Mouse (Mus musculus): ENCODE data around the gene Pibf1. TPM values are rescaled to one million over a fixed set of nuclear protein-coding genes. Genes with fewer than 3 reads are reported as not detected.

The Pibf1 gene
- polyA plus RNA-seq (2012; rRNA removed) = 7.8 and 8.2 TPM in 2 replicates

DNA sequence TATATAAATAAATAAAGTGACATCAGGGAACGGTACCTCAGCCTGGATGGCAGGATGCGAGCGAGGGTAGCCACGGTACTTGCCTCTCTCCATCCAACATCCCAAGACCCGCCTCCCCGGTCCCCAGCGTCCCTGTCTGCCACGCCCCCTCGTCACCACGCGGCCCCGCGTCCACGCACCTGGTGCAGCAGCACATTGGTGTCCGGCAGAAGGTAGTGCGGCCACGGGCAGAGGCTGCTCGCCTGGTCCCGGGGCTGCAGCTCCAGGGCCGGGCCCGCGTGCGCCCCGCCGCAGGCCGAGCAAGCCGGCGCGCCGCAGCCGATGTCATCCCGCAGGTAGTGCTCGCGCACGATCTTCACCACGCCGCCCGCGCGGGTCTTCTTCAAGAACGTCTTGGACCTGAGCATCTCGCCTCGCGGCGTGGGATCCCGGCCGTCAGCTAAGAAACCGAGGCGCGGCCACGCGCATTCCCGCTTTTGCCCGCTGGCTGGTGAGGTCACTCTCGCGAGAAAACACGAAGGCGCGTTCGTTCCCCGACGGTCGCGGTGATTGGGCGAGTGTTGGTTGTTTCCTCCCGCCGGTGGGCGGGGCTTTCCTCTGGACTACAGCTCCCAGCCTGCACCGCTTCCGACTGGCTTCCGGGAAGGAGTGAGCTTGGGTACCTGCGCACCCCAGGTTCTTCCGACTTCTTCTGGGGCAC lies at the start of gene Pibf1, which contains the start of gene Dis3:
Gene Pibf1, plus strand, starts transcription at position 158 of the 700 bp plus-strand sequence.
Gene Dis3, minus strand, starts transcription at position 504 of the 700 bp plus-strand sequence.
- DNase-seq (ENCODE audit: low spot score) = peak; percentile 94

GRCm38 (mm10) chr14:99058959-99059586 lies 40.2 kb upstream of the Pibf1 start:
- DNase-seq (ENCODE audit: low spot score) = no peak

DNA sequence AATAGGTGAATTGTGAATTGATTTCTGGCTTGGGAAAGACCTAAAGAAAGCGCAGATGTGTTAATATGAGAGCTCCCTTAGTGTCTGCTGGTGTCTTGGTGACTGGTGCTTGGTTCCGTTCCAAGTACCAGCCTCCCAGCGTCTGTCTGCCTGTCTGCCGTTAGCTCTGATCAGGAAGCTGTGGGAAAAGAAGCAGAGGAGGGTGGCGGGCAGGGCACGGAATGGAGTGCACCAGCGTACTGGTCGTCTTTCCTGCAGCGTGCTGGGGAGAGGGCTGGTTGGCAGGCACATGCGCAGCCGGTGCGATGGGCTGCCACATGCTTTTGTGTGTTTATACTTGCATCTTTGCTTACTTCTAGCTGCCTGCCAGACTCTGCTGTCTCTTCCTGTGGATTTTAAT lies 38.6 kb upstream of the Pibf1 start:
- no peak for DNase-seq (ENCODE audit: low spot score)

DNA sequence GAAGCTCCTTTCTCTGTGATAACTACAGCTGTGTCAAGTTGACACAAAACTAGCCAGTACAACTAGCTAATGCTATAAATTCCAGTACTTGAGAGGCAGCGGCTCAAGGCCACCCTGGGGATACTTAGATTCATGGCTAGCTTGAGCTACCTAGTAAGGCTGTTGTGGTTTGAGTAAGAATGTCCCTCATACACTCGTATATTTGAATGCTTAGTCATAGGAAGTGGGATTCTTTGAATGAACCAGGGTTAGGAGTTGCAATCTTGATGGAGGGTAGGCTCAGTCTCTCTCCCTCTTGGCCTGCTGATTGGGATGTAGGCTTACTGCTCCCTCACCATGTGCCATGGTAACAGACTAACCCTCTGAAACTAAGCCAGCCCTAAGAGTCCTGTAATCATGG lies 36.1 kb upstream of the Pibf1 start:
- no peak for DNase-seq (ENCODE audit: low spot score)

DNA sequence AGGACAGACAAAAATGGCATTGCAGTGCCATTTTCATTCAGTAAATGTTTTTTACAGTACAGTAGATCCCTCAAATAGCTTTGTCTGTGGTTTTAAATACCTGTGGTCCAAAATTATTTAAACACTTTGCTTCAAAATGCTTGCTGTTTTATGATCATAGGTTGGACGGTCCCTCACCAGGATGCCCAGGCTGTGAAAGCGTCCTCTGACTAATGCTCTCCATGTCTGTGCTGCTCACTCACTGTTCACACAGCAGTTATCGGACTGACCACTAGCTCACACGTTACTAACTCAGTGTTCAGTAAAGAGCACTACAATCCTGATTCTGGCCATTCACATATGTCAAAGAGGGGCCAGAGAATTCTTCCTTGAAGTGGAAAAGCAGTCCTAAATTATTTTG lies 28.1 kb upstream of the Pibf1 start:
- DNase-seq (ENCODE audit: low spot score) = no peak

DNA sequence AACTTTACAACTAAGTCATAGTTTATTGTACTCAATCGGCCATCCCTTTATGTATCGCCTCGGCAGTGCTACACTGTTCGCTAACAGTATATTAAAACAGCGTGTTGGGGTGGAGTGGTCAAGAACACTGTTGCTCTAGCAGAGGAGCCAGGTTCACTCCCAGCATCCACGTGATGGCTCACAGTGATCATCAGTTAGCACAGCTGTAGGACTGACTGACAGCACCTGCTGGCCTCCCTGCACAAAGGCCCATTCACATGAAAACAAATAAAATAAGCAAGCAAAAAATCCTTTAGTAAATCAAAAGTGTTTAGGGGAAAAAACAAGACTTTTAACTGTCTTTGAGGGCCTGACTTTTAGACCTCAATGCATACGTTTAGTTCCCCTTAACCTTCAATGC lies 10.3 kb upstream of the Pibf1 start:
- no peak for DNase-seq (ENCODE audit: low spot score)

- no peak for DNase-seq (ENCODE audit: low spot score)
Measured at GRCm38 (mm10) chr14:99099967-99100587, 853 bp downstream of the Pibf1 start.

- DNase-seq (ENCODE audit: low spot score) = no peak
Measured at GRCm38 (mm10) chr14:99103050-99103449, 3.8 kb downstream of the Pibf1 start.

DNA sequence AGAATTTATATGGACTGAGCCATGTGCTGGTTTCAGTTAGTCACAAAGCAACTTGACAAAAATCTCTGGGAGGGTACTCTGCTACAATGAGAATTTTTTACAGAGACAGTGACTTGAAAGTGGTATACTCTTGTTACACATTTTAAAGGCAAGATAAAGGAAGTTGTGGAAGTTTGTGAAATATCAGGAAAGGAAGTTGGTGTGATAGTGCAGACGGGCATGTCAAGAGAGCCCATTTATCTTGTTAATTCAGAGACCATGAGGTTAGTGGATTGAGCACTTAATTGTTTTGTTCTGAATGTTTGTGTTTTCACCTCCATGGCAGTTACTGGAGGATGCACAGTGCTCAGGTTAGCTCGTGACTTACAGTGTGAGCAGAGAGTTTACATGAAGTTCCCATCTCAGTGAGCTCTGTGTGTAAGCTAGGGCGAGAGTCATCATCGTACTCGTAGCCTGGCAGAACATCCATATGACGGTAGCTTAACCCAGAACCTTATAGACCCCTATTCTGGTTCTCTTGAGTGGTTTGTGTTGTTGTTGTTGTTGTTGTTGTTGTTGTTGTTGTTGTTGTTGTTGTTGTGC lies 5.4 kb downstream of the Pibf1 start:
- no peak for DNase-seq (ENCODE audit: low spot score)

- DNase-seq (ENCODE audit: low spot score) = no peak
Measured at GRCm38 (mm10) chr14:99106671-99107070, 7.4 kb downstream of the Pibf1 start.

- DNase-seq (ENCODE audit: low spot score) = no peak
Measured at GRCm38 (mm10) chr14:99107631-99108187, 8.5 kb downstream of the Pibf1 start.

- no peak for DNase-seq (ENCODE audit: low spot score)
Measured at GRCm38 (mm10) chr14:99108762-99109161, 9.5 kb downstream of the Pibf1 start.

- DNase-seq (ENCODE audit: low spot score) = no peak
Measured at GRCm38 (mm10) chr14:99117576-99117975, 18.4 kb downstream of the Pibf1 start.

DNA sequence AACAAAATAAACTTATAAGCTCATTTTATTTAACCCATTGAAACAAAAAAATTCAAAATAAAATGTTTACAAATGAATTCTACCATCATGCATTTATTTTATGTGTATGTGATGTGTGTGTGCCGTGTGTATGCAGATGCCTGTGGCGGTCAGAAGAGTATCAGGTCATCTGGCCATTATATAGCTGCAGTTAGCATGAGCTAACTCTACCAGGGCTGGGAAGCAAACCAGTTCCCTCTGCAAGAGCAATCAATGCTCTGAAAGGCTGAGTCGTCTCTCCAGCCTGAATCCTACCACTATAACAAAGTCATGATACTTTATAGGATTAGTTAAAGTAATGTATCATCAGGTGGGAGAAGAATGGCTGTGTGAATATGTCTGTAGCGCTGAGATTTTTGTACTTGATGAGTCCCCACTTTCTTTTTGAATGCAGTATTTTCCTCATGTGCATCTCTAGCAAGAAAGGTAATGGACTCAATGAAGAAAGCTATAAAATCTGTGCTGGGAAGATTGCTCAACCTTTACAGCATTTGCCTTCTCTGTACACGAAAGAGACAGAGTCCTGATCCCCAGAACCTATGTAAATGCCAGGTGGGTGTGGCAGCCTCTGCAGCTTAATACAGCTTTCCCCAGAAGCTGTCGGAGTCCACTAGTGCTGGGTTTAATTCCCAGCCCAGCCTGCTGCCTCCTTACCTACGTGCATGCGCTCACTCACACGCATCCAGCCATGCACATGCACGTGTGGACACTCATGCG lies 22.5 kb downstream of the Pibf1 start:
- no peak for DNase-seq (ENCODE audit: low spot score)

GRCm38 (mm10) chr14:99124076-99124475 lies 24.9 kb downstream of the Pibf1 start:
- no peak for DNase-seq (ENCODE audit: low spot score)

DNA sequence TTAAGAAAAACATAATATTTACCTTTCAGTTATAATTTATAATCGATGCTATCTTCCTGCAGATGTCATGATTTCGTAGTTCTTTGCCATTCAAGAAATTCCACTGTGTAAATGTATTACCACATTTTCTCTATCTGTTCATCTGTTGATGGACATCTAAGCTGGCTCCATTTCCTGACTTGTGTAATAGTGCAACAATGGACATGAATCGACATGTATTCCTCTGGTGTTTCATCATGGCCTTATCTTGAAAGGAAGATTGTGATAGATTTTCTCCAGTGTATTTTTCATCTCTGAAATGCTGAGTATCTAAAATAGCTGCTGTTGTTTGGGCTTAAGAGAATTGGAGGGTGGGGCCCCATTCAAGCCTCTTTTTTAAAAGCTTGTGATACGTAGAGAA lies 27.5 kb downstream of the Pibf1 start:
- no peak for DNase-seq (ENCODE audit: low spot score)

DNA sequence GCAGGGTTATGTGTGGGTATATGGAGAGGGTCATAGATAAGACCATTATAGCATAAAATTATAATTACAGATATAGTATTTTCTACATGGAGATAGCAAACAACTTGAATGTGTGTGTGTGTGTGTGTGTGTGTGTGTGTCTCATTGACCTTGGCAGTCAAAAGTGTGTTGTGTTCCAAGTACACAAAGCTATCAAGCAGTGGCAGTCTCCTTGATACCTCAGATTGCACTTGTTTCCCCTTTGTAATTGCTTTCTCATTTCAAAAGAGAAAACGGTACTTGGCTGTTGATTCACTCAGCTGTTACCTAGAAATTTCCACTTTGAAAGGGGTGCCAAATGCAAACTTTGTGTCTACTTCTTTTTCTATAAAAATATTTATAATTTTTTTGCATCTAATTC lies 28.3 kb downstream of the Pibf1 start:
- no peak for DNase-seq (ENCODE audit: low spot score)

DNA sequence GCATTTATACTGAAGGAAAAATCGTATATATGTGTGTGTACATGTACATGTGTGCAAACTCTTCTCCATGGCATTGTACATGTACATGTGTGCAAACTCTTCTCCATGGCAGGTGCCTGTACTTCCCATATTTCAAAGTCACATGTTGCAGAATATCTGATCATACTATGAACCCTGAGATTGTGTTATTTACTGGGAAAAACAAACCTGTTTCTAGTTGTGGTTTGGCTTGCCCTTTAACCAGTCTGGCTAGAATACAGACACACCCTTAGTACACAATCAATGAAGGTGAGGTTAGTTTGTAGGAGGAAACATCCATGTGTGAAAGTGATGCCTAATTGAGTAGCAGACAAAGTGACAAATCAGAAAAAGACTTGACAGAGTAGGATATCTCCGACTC lies 29.8 kb downstream of the Pibf1 start:
- no peak for DNase-seq (ENCODE audit: low spot score)

GRCm38 (mm10) chr14:99134048-99134447 lies 34.8 kb downstream of the Pibf1 start:
- no peak for DNase-seq (ENCODE audit: low spot score)

GRCm38 (mm10) chr14:99135761-99136160 lies 36.5 kb downstream of the Pibf1 start:
- no peak for DNase-seq (ENCODE audit: low spot score)

- DNase-seq (ENCODE audit: low spot score) = no peak
Measured at GRCm38 (mm10) chr14:99136297-99136696, 37.1 kb downstream of the Pibf1 start.

DNA sequence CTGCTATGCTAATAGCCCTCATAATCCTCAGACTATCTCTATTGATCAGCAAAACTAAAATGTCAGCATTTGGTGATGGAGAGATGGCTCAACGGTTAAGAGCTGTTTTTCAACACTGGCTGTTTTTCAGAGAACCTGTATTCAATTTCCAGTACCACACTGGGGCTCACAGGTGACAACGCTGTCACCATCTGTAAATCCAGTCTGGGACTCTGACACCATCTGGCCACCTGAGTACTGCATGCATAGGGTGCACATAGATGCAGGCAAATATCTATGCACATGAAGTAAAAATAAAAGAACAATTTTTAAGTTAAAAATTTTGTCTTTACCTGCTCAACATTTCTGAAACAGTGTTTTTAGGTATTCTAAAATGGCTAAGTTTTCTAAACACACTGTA lies 40.8 kb downstream of the Pibf1 start:
- DNase-seq (ENCODE audit: low spot score) = no peak

Data from urinary bladder, adult 2 months (tissue).